Mouse (Mus musculus) frontal cortex, adult (tissue): ENCODE measurements around the gene Hoxd9.

Experiments
- ATAC-seq: cut with Nextera tagmentation; 2 replicates; pipeline ENCODE4 v1.9.2; 2017; ENCODE audit warnings: mild to moderate bottlenecking, moderate library complexity, mixed read lengths; ENCODE audit not compliant: low TSS enrichment

Gene Hoxd9

DNA sequence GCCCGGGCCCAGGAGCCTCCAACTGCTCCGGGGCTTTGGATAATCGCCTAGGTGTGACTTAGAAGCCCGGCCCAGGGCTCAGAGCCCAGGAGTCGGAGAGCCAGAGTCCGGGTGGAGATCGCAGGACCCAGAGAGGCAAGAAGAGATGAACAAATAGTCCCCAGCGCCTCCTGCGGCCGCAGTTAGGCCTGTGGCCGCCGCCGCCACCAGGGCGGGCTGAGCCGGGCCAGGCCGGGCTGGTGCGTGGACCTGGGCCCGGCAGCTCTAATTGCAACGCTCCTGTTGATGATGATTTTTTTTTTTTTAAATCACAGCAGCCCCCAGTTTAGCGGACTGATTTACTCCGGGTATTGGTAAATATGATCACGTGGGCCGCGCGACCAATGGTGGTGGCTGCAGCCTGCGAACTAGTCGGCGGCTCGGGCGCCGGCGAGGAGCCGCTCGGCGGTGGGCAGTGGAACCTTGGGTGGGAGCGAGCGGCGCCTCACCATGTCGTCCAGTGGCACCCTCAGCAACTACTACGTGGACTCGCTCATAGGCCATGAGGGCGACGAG is at the start of gene Hoxd9:
TSS of gene Hoxd9 (plus strand) at position 161 of the 555 bp plus-strand sequence.
- ATAC-seq, result no peak

DNA sequence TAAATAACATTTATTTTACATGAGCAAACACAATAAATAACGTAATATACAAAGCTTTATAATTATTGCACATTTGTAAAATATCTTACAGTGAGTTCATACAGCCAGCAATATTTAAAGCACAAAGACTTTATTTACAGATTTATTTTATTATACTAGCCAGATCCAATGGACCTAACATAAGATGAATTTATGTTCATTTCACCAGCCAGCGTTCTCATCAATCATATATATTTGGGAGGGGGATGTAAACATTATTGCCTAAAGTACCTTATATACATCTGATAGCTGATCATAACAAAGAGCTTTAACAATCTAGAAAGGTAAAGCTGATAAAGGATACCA is 44.6 kb upstream of the Hoxd9 start:
- no peak for ATAC-seq

DNA sequence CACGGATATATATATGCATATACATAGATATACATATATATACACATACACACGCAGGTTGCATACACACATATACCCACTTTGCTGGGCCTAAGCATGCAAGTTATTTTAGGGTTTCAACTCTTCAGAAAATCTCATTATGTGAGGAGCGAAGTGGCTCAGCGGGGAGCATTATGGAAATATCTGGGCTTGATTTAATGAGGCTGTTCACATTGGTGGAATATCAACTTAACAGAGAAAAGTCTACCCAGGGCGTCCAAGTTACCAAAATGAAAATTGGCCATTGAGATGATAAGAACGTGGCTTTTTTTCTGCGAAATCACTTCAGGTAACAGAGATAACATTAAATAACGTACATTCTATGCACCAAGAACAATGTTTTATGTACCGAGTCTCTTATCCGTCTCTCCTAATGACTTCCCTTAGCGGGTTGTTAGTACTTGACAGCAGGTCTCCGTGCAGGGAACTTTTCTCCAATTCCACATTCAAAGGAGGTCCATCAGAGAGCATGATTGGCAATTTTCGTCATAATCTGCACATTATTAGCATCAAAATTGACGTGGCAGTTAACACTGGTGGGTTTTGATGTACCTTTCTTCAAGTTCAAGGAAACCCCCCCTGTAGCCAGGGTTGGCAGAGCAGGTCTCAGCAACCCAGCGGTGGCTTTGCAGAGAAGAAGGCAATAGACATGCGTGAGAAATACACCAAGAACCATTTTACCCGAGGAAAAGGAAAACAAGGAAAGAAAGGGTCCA is 43.6 kb upstream of the Hoxd9 start:
- no peak for ATAC-seq

DNA sequence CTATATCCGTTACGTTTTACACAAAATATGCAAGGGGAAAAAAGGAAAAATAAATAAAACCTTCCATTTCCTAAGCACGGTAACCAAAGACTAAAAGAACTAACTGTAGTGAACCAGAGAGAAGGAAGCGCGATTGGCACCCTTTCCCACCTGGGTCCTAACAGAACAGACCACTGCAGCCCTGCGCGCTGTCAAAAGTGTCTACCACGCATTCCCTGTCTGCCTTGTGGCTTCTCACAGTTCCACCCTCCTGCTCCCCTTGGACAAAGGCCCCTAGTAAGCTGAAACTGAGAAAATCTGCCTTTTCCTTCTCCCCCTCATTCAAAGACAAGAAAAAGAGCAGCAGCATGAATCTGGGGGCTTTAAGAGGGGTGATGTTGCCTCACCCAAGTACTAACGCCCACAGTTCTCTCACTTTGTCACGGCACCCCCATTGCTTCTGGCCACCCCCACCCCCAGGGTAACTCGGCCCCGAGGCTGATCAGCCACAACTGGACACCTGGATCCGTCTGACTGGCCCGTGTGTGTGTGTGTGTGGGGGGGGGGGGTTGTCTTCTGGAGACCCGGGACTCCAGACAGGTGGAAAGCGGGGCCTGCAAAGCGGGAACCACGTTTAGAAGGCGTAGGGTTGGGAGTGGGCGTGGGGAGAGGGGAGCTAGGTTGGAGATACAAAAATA is 42.6 kb upstream of the Hoxd9 start:
- no peak for ATAC-seq

DNA sequence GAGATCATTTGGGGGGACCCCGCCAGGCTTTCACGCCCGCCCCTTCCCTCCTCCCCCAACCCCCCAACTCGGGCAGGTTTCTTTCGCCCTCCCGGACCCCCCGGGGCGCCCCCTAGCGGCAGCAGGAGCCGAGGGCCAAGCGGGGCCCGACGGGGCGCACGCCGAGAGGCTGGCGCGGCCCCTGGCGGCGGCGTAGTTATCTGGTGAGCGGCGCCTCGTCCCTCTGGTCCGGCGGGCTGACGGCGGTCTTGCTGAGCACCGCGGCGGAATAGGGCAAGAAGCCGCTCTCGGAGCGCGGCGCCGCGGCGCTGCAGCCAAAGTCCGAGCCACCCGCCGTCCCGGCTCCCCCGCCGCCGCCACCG is 42.1 kb upstream of the Hoxd9 start:
- ATAC-seq, result no peak

DNA sequence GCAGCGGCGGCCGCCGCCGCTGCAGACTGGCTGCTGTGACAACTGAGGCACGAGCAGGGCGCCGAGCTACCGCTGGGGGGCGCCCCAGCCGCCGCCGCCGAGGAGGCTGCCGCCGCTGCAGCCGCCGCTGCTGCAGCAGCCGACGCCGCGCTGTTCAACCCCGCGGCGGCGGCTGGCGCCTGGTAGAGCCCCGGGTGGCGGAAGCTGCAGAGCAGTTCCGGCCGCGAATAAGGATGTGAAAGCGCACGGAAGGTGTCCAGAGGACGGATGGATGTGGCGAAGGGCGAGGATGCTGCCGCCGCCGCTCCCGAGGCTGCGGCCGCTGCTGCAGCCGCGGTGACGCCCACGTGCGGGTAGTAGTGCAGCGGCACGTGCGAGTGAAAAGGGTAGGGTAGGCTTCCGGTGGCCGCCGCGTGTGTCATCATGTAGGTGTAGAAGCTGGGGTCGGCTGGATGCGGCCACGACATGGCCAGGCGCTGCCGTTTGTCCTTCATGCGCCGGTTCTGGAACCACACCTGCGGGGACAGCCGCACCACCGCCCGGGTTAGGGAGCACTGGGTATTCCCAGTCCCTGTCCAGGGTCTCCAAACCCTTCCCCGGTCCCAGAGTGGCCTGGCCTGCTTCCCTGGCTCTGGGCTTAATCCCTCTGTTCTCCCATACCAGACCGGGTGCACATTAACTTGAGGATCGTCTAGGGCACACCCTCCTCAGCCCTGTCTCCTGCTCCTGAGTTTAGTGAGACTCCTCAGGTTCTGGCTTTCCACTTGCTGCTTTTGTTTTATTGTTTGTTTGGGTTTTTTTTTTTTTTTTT is 41.5 kb upstream of the Hoxd9 start:
- no peak for ATAC-seq

DNA sequence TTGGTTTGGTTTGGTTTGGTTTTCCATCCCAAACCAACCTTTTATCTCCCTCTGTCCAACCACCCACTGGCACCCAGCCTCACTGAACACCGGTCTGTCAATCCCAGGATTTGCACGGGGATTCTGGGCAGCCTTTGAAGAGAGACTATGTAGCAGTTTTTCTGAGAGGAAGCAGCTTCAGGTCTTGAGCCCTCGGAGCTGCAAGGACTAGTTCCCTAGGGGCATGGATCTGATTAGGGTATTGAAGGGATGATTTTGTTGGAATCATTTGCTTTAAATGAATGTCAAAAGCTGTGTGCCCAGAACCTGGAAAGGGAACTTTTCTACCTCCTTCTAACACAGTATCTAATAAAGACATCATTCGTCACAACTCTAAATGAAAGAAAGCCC is 40.9 kb upstream of the Hoxd9 start:
- no peak for ATAC-seq

DNA sequence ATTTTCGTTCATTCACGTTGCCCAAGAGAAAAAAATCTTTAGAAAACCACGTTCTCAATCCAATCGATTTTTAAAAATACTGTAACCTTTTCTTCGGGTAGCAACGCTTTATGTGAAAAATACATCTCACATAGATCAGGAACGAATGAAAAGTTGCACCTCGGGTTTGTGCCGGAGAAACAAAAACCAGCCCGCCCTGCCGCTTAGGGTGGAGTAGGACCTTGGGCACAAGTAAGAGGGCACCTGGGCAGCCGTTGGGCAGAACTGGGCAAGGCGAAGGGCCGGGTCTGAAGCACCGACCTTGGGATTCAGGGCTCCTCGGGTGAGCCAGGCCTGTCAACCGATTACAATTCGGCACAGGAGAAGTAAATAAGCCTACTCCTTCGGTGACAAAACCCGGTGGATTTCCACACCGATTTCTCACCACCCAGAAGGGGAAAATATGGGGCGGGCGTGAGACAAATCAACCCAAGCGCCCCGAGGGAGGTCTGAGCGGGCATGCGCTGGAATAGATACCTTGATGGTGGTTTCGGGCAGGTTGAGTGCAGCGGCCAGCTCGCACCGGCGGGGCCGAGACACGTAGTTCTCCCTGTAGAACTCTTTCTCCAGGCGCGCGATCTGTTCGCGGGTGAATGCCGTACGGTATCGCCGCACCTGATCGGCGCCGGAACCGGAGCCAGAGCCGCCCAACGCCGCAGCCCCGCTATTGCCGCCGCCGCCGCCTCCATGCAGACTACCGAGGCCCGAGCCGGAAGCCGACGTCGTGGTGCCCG is 40.1 kb upstream of the Hoxd9 start:
- ATAC-seq, result no peak

DNA sequence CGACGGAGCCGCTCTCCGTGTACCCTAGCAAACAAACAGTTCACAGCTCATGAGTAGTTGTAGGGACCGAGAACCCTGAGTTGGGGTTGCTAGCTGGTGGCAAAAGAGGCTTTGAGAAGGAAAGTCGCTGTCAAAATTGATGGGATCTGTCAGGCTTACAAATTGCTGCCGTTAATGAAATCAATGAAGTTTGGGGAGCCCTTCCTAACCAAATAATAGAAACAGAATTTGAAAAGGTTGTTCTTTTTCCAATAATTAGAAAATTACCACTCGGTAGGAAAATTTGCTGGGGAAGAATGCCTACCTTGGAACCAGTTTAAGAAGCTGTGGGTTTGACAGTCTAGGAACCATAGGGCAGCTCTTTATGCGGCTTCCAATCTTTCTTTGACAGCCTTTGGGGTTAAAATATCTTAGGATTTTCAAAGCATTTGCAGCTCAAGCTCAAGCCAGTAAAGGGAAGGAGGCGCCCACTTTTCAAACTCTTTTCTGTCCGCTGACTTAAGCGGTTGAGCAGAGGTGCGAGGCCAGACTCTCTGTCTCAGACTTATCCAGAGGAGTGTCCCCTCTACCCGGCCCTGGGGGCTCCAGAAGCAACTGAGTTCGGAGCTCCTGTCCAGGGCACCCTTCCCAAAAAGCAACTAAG is 39.4 kb upstream of the Hoxd9 start:
- ATAC-seq, result no peak

DNA sequence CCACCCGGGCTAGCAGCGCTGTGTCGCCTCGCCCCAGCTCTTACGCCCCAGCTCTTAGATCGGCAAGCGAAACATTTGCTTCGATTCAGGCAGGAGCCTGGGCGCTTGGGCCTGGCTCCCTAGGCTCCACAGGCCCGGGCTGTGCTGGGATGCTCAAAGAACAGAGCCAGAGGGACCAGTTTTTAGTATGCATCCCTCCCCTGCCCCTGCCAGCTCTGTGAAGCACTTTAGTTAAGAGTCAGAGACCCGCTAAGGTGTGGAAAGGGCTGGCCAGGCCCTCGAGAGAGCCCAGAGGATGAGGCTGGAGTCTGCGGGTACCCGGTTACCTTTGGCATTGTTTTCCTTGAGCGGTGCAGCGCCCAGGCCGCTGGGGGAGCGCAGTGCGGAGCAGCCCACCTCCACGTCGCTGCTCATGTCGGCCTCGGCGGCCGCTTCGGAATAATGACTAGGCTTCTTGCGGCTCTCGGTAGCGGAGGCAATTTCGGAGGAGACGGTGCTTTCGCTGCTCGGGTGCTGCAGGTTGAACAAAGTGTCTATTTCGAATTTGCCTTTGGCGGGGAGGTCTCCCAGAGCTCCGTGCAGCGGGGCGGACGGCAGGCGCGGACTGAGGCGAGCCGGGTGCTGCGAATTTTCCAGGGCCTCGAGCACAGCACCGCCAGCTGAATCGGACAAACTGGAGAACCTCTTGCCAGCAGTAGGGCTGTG is 38.7 kb upstream of the Hoxd9 start:
- ATAC-seq, result no peak

DNA sequence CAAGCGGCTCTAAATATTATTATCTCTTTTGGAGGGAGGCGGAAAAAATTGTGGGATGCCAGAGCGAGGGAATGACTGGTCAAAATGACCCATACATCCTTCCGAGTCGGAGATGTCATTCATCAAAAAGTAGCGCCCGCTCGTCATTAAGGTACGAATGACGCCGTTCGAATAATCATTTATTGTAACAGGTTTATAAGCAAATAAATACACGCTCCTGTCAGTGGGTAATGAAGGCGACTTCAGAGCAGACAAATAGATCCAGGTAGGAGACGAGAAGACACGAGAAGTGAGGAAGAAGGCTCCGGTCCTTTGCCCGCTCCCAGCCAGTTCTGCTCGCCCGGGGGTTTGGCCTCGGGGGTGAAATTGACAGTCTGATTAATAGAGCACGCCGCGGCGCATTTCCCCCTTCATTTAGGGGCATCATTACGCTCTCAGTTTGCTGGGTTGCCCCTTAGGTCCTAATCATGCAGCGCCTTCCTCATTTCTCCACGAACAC is 38.0 kb upstream of the Hoxd9 start, which contains the start of gene Evx2:
TSS of gene Evx2 (minus strand) at position 51 of the 499 bp plus-strand sequence.
- no peak for ATAC-seq

DNA sequence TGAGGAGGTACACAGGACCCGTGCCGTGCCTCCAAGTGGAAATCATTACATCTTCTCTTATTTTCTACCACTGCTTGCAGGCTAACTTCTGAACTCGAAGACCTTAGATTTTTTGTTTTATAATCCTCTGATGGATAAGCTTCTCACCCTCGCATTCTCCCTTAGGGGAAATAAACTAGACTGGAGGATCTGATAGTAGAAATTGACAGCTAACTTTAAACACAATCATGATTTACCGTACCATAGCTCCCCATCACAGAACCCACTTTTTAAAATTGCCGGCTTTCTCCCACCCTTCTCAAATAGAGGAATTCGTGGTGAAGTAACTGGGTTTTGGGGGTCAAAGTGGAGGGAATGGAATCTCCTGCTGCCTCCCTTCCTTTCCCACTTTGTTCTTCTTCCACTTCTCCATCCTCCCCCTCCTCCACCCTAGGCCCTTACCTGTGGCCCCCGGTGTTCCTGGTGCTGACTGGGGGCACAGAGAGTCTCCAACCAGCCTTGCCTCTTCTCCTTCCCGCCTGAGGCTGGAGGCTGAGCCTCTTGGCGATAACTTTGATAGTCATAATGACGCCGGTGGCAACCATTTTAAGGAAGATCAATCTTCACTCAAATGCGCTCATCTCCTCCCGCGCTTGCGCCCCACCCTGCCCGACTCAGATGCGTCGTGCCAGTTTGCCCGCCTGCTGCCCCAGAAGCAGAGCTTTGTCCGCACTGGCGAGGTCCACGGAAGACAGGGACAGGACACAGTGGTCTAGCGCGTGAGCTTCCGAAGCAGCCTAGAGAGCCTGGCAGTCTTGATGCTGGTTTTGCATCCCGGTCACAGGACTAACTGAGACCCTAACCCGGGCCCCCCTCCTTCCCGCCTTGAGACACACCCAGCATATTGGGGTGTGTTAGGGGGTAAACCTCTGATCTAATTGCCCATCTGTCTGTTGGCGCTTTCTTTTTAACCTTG is 36.8 kb upstream of the Hoxd9 start:
- no peak for ATAC-seq

DNA sequence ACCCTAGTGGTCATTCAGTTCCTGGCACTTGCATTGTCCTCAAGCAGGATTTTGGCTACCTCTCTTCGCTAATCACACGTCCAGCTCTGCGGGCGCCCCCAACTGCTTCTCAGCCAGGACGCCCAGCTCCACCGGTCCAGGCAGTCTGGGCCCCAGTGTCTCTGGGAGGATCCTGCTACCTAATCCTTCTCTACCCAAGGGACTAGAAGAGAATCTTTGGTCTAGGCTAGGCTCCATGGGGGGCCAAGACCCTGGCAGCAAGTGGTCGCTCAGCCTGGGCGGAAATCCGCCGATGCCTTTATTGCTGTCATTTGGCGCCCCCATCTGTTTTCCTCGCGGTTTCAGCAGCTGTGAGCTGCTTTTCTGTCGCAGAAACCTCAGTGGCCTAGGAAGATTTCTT is 35.8 kb upstream of the Hoxd9 start:
- no peak for ATAC-seq

DNA sequence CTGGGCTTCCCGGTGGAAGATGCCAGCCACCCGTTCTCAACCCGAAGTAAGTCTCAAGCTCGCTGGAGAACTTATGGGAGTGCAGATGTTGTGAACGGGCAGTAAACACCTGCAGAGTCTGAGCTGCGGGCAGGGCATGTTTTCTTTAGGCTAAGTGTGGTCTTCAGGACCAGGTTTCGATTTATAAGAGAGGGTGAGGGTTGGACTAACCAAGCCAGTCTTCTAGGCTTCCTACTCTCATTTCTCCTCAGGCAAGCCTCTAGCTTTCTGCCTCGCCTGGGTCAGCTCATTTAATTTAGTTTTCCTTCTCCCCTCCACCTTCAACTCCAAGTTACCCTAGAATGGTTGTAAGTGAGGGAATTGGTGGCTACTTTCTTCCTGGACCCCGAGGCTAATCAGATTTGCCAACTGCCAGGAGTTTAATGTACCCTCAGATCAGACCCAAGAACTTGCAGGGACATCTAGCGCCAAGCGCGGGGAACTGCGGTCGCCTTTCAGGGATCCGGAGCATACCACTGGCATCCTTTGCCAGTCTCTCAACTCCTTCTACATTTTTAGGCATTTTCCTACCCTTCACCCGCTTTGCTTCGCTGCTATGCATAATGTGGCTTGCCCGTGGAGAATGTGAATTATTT is 34.1 kb upstream of the Hoxd9 start:
- peak; percentile 85 for ATAC-seq

DNA sequence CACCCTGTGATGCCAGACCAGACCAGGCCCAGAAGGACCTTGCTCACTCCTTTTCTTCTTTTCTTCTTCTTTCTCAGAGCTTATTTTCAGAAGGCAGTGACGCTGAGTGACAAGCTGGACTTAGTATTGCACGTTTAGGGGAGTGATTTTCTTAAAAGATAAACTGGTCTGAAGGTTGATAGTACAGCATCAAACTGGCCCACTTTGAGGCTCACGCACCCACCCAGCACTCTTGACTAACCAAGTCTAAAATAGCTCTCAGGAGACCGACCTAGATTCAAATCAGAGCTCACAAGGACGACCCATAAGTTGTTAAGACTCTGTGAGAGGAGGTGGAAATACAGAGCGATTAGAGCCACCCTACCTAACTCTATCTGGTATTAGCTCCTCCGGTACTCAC is 31.1 kb upstream of the Hoxd9 start:
- ATAC-seq, result no peak

DNA sequence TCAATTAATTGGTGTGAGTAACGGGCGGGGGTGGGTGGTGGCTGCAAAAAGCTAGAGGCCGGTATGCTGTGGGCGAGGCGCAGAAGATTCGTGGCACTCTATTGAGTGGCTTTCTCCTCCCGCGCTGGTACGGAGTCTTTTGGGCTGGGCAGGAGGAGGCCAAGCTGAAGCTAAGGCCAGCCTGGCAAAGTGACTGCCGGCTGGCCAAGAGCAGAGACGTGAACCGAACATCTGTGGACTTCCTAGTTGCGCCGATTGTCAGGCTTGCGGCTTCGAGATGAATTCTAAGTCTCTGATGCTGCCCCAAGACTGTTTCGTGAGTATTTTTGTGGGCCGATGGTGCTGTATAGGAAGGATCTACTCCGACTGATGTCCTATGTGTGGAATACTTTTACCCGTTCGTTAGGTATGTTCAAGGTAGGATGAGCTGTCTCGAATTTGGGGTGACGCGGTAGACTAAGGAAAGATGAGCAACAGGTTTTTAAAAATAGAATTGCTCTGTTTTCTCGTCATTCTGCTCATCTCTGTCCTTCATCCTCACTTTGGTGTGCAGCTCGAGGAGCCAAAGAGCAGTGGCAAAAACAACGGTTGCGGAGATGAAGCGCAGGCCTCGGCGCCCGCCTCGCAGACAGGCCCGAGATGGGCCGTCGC is 30.2 kb upstream of the Hoxd9 start:
- no peak for ATAC-seq

DNA sequence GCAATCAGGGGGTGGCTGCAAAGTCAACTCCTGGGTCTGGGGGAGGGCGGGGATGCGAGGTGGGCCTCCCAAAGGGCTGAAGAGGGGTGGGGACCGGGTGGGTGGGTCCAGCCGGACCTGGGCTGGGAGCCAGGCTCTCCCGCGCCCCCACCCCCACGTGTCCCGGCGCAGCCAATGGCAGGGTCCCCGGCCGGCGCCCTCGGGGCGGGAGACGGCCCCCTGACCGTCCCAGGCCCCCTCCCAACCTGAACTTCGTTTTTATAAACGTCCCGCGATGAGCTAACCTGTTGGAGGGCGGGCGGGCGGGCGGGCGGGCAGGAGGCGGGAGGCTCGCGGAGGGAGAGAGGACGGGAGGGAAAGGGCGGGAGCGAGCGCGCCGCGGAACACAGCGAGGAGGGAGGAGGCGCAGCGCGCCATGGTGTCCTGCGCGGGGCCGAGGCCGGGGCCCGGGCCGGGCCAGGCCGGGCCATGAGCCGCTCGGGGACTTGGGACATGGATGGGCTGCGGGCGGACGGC is 29.6 kb upstream of the Hoxd9 start, which contains the start of gene Hoxd13:
TSS of gene Hoxd13 (plus strand) at position 469 of the 516 bp plus-strand sequence.
- ATAC-seq, result no peak
